9 mouse cellular contexts compared by ENCODE assay signal in genomic region chr1:158953479-158954207, GRCm38 (mm10). TPM values are rescaled to one million over a fixed set of nuclear protein-coding genes. Genes with fewer than 3 reads are reported as not detected.
DNase-seq lines count a peak whose midpoint lies in the region; ATAC-seq and TF ChIP-seq lines count a peak whose summit lies in the region.
"Had no signal": no experiment of that assay in that cellular context is flagged by ENCODE, and none has a peak within 500 bp of the region (broad histone marks: within the 10 kb centered on the region; RNA-seq: fewer than 3 reads in every experiment).

No protein-coding gene starts in this region.

- WGBS in kidney, embryonic 15.5 days = 39% methylated on average over 6 of the region's 6 CpGs
- 30% methylated on average over 6 of the region's 6 CpGs for WGBS in liver, embryonic 14.5 days (ENCODE audit: insufficient replicate concordance)

- H3K9me3 ChIP-seq in kidney, embryonic 15.5 days (replicated peaks) = no peaks in the 10 kb centered on the region
- H3K9me3 ChIP-seq in liver, embryonic 14.5 days (ENCODE audit: control insufficient read depth, low read length) = no peaks in the 10 kb centered on the region
- H3K9me3 ChIP-seq: heart, embryonic 13.5 days had no signal

- H3K27me3 ChIP-seq in kidney, embryonic 15.5 days = no peaks in the 10 kb centered on the region
- no peaks in the 10 kb centered on the region for H3K27me3 ChIP-seq in liver, embryonic 14.5 days (ENCODE audit: control insufficient read depth, insufficient read depth, low read length)

- H3K27ac ChIP-seq in cortical plate, adult 2 months (ENCODE audit: insufficient read depth, low read length) = no peak overlapping the region
- no peak overlapping the region for H3K27ac ChIP-seq in kidney, embryonic 15.5 days
- no peak overlapping the region for H3K27ac ChIP-seq in liver, embryonic 14.5 days
- H3K27ac ChIP-seq: heart, embryonic 13.5 days had no signal

- peak; percentile 9 for DNase-seq in CD4-positive helper T cell, adult 2 months (ENCODE audit: low read depth, low spot score)
- DNase-seq in adipocyte (ENCODE audit: low spot score) = peak; percentile 87
- DNase-seq in liver, embryonic 14.5 days (ENCODE audit: low read depth in 3 of 3, low spot score in 3 of 3) = peak; percentile 9 to 23 (median 17)
- peak; percentile 38 for DNase-seq in ovary, postnatal 36 days (ENCODE audit: low spot score)

- peak; percentile 95 for TF ChIP-seq CTCF in cortical plate, adult 2 months (IDR thresholded peaks at IDR 0.05; ENCODE audit: extremely low read depth, insufficient read depth, low read length)
- peak; percentile 76 for TF ChIP-seq CTCF in liver, embryonic 14.5 days (IDR thresholded peaks at IDR 0.05; ENCODE audit: low read depth)

- no peak for TF ChIP-seq POLR2A in cortical plate, adult 2 months (IDR thresholded peaks at IDR 0.05; ENCODE audit: extremely low read depth, insufficient read depth, low read length)

- no peak overlapping the region for H3K4me3 ChIP-seq in cortical plate, adult 2 months (ENCODE audit: insufficient read depth, low read length)
- H3K4me3 ChIP-seq in kidney, embryonic 15.5 days (replicated peaks) = no peak overlapping the region
- no peak overlapping the region for H3K4me3 ChIP-seq in liver, embryonic 14.5 days (ENCODE audit: insufficient read depth in 1 of 2, low read depth in 2 of 2, low read length in 2 of 2)
- H3K4me3 ChIP-seq: heart, embryonic 13.5 days had no signal

- no peak overlapping the region for H3K4me2 ChIP-seq in kidney, embryonic 15.5 days
- no peak overlapping the region for H3K4me2 ChIP-seq in liver, embryonic 14.5 days (ENCODE audit: low read depth)
- H3K4me2 ChIP-seq: heart, embryonic 13.5 days had no signal

- TF ChIP-seq EP300 in liver, embryonic 14.5 days (IDR thresholded peaks at IDR 0.05; ENCODE audit: low read depth) = no peak

- no peak overlapping the region for H3K9ac ChIP-seq in kidney, embryonic 15.5 days
- H3K9ac ChIP-seq in liver, embryonic 14.5 days (replicated peaks) = no peak overlapping the region
- H3K9ac ChIP-seq: heart, embryonic 13.5 days had no signal

- H3K4me1 ChIP-seq in cortical plate, adult 2 months (ENCODE audit: control insufficient read depth, insufficient read depth, low read length) = no peaks in the 10 kb centered on the region; the same call in 1 of the 2 replicates
- no peaks in the 10 kb centered on the region for H3K4me1 ChIP-seq in kidney, embryonic 15.5 days
- no peaks in the 10 kb centered on the region for H3K4me1 ChIP-seq in liver, embryonic 14.5 days (replicated peaks; ENCODE audit: control insufficient read depth in 2 of 2, insufficient read depth in 2 of 2, low read length in 1 of 2)
- H3K4me1 ChIP-seq: heart, embryonic 13.5 days had no signal

- no peaks in the 10 kb centered on the region for H3K36me3 ChIP-seq in kidney, embryonic 15.5 days
- no peaks in the 10 kb centered on the region for H3K36me3 ChIP-seq in liver, embryonic 14.5 days (replicated peaks; ENCODE audit: control insufficient read depth, insufficient read depth, low read depth)
- H3K36me3 ChIP-seq: heart, embryonic 13.5 days had no signal

- ATAC-seq in granulocyte monocyte progenitor cell, adult 5-6 weeks (replicated peaks; ENCODE audit: poor library complexity, severe bottlenecking) = peak; percentile 86
- ATAC-seq in kidney, embryonic 15.5 days (replicated peaks; ENCODE audit: low FRiP score) = peak; percentile 88
- no peak for ATAC-seq in liver, embryonic 14.5 days (ENCODE audit: insufficient read depth)
- ATAC-seq in erythroid progenitor cell, adult 5-6 weeks (replicated peaks; ENCODE audit: low FRiP score, poor library complexity, severe bottlenecking) = no peak

RNA-seq across cellular contexts. Expression of gene Pappa2, which starts 26.6 kb away (rescaled TPM):
- polyA plus RNA-seq in cortical plate, adult 2 months (2012; rRNA removed) = 0.25 and 0.26 TPM in 2 replicates
- not detected in 2 replicates for total RNA-seq in granulocyte monocyte progenitor cell, adult 5-6 weeks (2014; fragmentation: Nextera tagmentation)
- not detected in 2 replicates for total RNA-seq in granulocyte monocyte progenitor cell, adult 5-6 weeks (2017)
- 0.71 and 0.85 TPM in 2 replicates for polyA plus RNA-seq in kidney, embryonic 15.5 days (2015; fragmentation: Nextera tagmentation; extraction: Ambion mirVana)
- 0.01 and 0.07 TPM in 2 replicates for polyA plus RNA-seq in liver, embryonic 14.5 days (2012; rRNA removed)
- 0.08 TPM in 1 of 2 replicates, not detected in the other for polyA plus RNA-seq in liver, embryonic 14.5 days (2014; fragmentation: Nextera tagmentation; extraction: Ambion mirVana)
- total RNA-seq in erythroid progenitor cell, adult 5-6 weeks (2015; ENCODE audit: low replicate concordance) = not detected in 2 replicates
- not detected in 2 replicates for total RNA-seq in erythroid progenitor cell, adult 5-6 weeks (2017; ENCODE audit: low replicate concordance)

Comparison
In these comparisons a context has a peak if more than half of its experiments do, and no peak if none do; other contexts are left out.
1. DNase-seq: peak in every context shown above with its lines; median percentile 87 in adipocyte; 38 in ovary, postnatal 36 days; 17 in liver, embryonic 14.5 days; 9 in CD4-positive helper T cell, adult 2 months.
2. ATAC-seq: peak in granulocyte monocyte progenitor cell, adult 5-6 weeks (single experiment) and kidney, embryonic 15.5 days (single experiment); none in liver, embryonic 14.5 days (single experiment) and erythroid progenitor cell, adult 5-6 weeks (single experiment).